Mouse (Mus musculus): ENCODE measurements around the gene Igfbp2.

GRCm38 (mm10) chr1:72865900-72866299 is 41.6 kb downstream of the Igfbp2 start:
- TF ChIP-seq CTCF (IDR thresholded peaks at IDR 0.05; ENCODE audit: insufficient read depth, low read length) (peak; percentile 97), POLR2A (IDR thresholded peaks at IDR 0.05; ENCODE audit: borderline replicate concordance, extremely low read depth, low read depth, low read length) (no peak)

All from lung, adult 2 months (tissue).